Mouse (Mus musculus) limb, embryonic 11.5 days (tissue): ENCODE measurements at regions not wholly inside any gene's neighbourhood (a gene's known extent, or its start where the extent isn't known, plus 50 kb on each side); places are given as distances from the start of the nearest gene placed in this dataset.

Source experiments
- ATAC-seq: fragments of 200-750 bp; cut with Nextera tagmentation; 2 replicates; pipeline ENCODE4 v1.8.0; 2017; ENCODE audit warnings: low read depth; ENCODE audit not compliant: insufficient number of reproducible peaks, low FRiP score, low TSS enrichment
- DNase-seq: peaks from one replicate; pipeline ENCODE4 v3.0.0-alpha.2; 2015; ENCODE audit warnings: low spot score
- H3K27ac ChIP-seq: fragments of 300-500 bp; sonication (generic); replicated peaks from 2 replicates; pipeline ENCODE4 v1.5.1; 2014; ENCODE audit warnings: low read depth, mild to moderate bottlenecking, low read length
- H3K27me3 ChIP-seq: fragments of 300-500 bp; sonication (generic); 2 replicates; pipeline ENCODE4 v1.6.1; 2014; ENCODE audit warnings: mild to moderate bottlenecking, low read length, mixed read lengths; ENCODE audit not compliant: control insufficient read depth, insufficient read depth
- H3K36me3 ChIP-seq: fragments of 300-500 bp; sonication (generic); 2 replicates; pipeline ENCODE4 v1.6.1; 2014; ENCODE audit warnings: mild to moderate bottlenecking, low read length, moderate library complexity, mixed read lengths; ENCODE audit not compliant: control insufficient read depth, insufficient read depth
- H3K4me1 ChIP-seq: fragments of 300-500 bp; sonication (generic); 2 replicates; pipeline ENCODE4 v1.6.1; 2014; ENCODE audit warnings: low read length, mixed read lengths; ENCODE audit not compliant: control insufficient read depth, insufficient read depth
- H3K4me2 ChIP-seq: fragments of 300-500 bp; sonication (generic); 2 replicates; pipeline ENCODE4 v1.6.1; 2014; ENCODE audit warnings: low read depth, mild to moderate bottlenecking, moderate library complexity; ENCODE audit not compliant: severe bottlenecking
- H3K4me3 ChIP-seq: fragments of 300-500 bp; sonication (generic); 2 replicates; pipeline ENCODE4 v1.5.1; 2014; ENCODE audit warnings: low read depth, low read length
- H3K9ac ChIP-seq: fragments of 300-500 bp; sonication (generic); 2 replicates; pipeline ENCODE4 v1.6.1; 2014; ENCODE audit warnings: mild to moderate bottlenecking, low read length
- H3K9me3 ChIP-seq: fragments of 300-500 bp; sonication (generic); 2 replicates; pipeline ENCODE4 v1.6.1; 2016; ENCODE audit warnings: low read length; ENCODE audit not compliant: control insufficient read depth
- WGBS: fragments of 180-500 bp; shearing (Covaris S2); extraction: QIAGEN DNeasy Blood & Tissue Kit; methylation state at CpG from one replicate; pipeline ENCODE4 v1.1.7; 2014; 5-methylcytosine and 5-hydroxymethylcytosine counted together

DNA sequence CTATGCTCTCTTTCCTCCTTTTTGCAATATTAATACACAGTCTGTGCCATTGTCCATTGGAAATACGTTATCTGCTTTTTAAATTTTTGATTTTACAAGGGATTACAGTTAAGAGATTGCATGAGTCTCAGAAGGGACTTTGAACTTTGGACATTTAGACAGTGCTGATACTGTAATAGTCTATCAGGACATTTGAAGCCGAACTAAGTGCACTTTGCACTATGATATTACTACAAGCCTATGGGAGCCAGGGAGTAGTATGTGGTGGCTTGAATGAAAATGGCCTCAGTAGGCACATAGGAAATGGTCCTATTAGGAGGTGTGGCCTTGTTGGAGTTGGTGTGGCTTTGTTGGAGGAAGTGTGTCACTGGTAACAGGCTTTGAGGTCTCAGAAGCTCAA, 188.1 kb upstream of the Pof1b start:
- H3K4me2 ChIP-seq = no peak overlapping the region
- H3K36me3 ChIP-seq = no peaks in the 10 kb centered on the region
- H3K4me1 ChIP-seq = no peaks in the 10 kb centered on the region
- H3K9ac ChIP-seq = no peak overlapping the region
- H3K27me3 ChIP-seq = no peaks in the 10 kb centered on the region
- H3K27ac ChIP-seq = no peak overlapping the region
- WGBS = 75% methylated on average over 2 of the region's 2 CpGs
- DNase-seq (no peak), ATAC-seq (no peak)
- H3K9me3 ChIP-seq = no peaks in the 10 kb centered on the region
- no peak overlapping the region for H3K4me3 ChIP-seq
